Mouse (Mus musculus): ENCODE data around the gene Mef2d.

DNA sequence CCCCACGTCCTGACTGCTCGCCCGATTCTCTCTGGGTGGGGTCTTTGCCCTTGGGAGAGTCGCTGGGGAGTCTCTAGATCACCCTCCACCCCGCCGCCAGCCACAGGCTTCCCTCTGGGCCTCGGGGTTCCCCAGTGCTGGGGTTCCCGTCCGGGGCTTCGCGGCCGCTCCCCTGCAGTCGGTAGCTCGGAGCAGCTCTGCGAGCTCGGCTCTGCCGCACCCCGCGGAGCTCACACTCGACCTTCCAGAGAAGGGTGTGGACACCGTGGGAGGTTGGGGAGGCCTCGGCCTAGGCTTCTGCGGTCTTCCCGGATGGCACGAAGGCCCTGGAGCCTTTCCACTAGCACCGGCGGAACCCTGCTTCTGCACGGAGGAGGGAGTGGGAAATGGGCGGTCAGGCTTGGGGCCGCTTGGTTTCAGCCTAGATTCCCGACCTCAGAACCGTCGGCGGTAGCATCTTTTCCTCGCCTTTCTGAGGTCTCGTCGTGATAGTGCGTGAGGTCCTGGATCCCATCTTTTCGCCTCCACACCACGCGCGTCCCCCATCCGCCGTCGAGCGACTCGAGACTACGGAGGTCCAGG, 72.9 kb downstream of the Mef2d start:
- TF ChIP-seq POLR2A (IDR thresholded peaks at IDR 0.05; ENCODE audit: control insufficient read depth, low read depth, low read length) (no peak), CTCF (IDR thresholded peaks at IDR 0.05; ENCODE audit: control insufficient read depth, insufficient read depth, insufficient replicate concordance, low read depth, low read length) (no peak)
